12 mouse cellular contexts compared by ENCODE assay signal in genomic region chr11:60229821-60230220, GRCm38 (mm10). TPM values are rescaled to one million over a fixed set of nuclear protein-coding genes. Genes with fewer than 3 reads are reported as not detected.
A peak's percentile ranks its signal among the peaks of the same experiment; 100 is the strongest.
DNase-seq lines count a peak whose midpoint lies in the region; ATAC-seq and TF ChIP-seq lines count a peak whose summit lies in the region.
"Had no signal": no experiment of that assay in that cellular context is flagged by ENCODE, and none has a peak within 500 bp of the region (broad histone marks: within the 10 kb centered on the region; RNA-seq: fewer than 3 reads in every experiment).

No protein-coding gene starts in this region.

- ATAC-seq in midbrain, embryonic 14.5 days (ENCODE audit: low FRiP score, low TSS enrichment), result no peak
- peak; percentile 88 for ATAC-seq in kidney, postnatal 0 days (replicated peaks; ENCODE audit: low FRiP score, low read depth)
- peak; percentile 81 for ATAC-seq in stomach, embryonic 15.5 days (ENCODE audit: insufficient read depth, low FRiP score, low read depth)
- ATAC-seq in hindbrain, embryonic 16.5 days, result no peak
- no peak for ATAC-seq in midbrain, embryonic 13.5 days
- ATAC-seq: midbrain, embryonic 15.5 days had no signal

- no peak for TF ChIP-seq POLR2A in lung, adult 2 months (IDR thresholded peaks at IDR 0.05; ENCODE audit: borderline replicate concordance, extremely low read depth, low read depth, low read length)

- no peaks in the 10 kb centered on the region for H3K9me3 ChIP-seq in midbrain, embryonic 10.5 days (replicated peaks)
- H3K9me3 ChIP-seq in midbrain, embryonic 14.5 days (ENCODE audit: control insufficient read depth, low read length), result no peaks in the 10 kb centered on the region
- no peaks in the 10 kb centered on the region for H3K9me3 ChIP-seq in kidney, postnatal 0 days (replicated peaks; ENCODE audit: low read length)
- H3K9me3 ChIP-seq in stomach, embryonic 15.5 days, result no peaks in the 10 kb centered on the region
- H3K9me3 ChIP-seq in hindbrain, embryonic 16.5 days (ENCODE audit: control insufficient read depth, low read length), result no peaks in the 10 kb centered on the region
- H3K9me3 ChIP-seq in midbrain, embryonic 13.5 days, result no peaks in the 10 kb centered on the region
- H3K9me3 ChIP-seq: limb, embryonic 13.5 days; midbrain, embryonic 15.5 days had no signal

- no peak overlapping the region for H3K4me3 ChIP-seq in midbrain, embryonic 10.5 days
- H3K4me3 ChIP-seq in midbrain, embryonic 14.5 days (replicated peaks; ENCODE audit: low read depth, low read length), result no peak overlapping the region
- H3K4me3 ChIP-seq in kidney, postnatal 0 days (replicated peaks; ENCODE audit: low read depth, low read length), result no peak overlapping the region
- no peak overlapping the region for H3K4me3 ChIP-seq in lung, adult 2 months (replicated peaks; ENCODE audit: extremely low read depth, low read depth, low read length)
- no peak overlapping the region for H3K4me3 ChIP-seq in stomach, embryonic 15.5 days (replicated peaks)
- no peak overlapping the region for H3K4me3 ChIP-seq in hindbrain, embryonic 16.5 days (ENCODE audit: low read length)
- no peak overlapping the region for H3K4me3 ChIP-seq in midbrain, embryonic 13.5 days (replicated peaks)
- H3K4me3 ChIP-seq: limb, embryonic 13.5 days; midbrain, embryonic 15.5 days had no signal

- 0 out of 2 replicates have a peak overlapping the region, but pooled peaks have one; percentile 2 for H3K27ac ChIP-seq in midbrain, embryonic 10.5 days (replicated peaks)
- H3K27ac ChIP-seq in midbrain, embryonic 14.5 days (replicated peaks; ENCODE audit: low read depth, low read length), result no peak overlapping the region
- H3K27ac ChIP-seq in kidney, postnatal 0 days, result peak overlapping the region; percentile 8; the same call in 1 of the 2 replicates
- peak overlapping the region; percentile 61; the same call in 1 of the 2 replicates for H3K27ac ChIP-seq in stomach, embryonic 15.5 days
- H3K27ac ChIP-seq in hindbrain, embryonic 16.5 days (ENCODE audit: low read depth, low read length), result no peak overlapping the region
- no peak overlapping the region for H3K27ac ChIP-seq in midbrain, embryonic 13.5 days
- H3K27ac ChIP-seq: limb, embryonic 13.5 days; midbrain, embryonic 15.5 days had no signal

- no peak overlapping the region for H3K4me2 ChIP-seq in midbrain, embryonic 14.5 days (ENCODE audit: low read length)
- no peak overlapping the region for H3K4me2 ChIP-seq in kidney, postnatal 0 days (ENCODE audit: low read length)
- 0 out of 2 replicates have a peak overlapping the region, but pooled peaks have one; percentile 4 for H3K4me2 ChIP-seq in stomach, embryonic 15.5 days
- no peak overlapping the region for H3K4me2 ChIP-seq in hindbrain, embryonic 16.5 days (ENCODE audit: low read length)
- H3K4me2 ChIP-seq in midbrain, embryonic 13.5 days (replicated peaks), result no peak overlapping the region
- H3K4me2 ChIP-seq: limb, embryonic 13.5 days; midbrain, embryonic 15.5 days had no signal

- H3K36me3 ChIP-seq in midbrain, embryonic 10.5 days, result no peaks in the 10 kb centered on the region
- peaks cover 20% of the 10 kb centered on the region; the same call in 1 of the 2 replicates for H3K36me3 ChIP-seq in midbrain, embryonic 14.5 days (ENCODE audit: control insufficient read depth, insufficient read depth, low read length)
- H3K36me3 ChIP-seq in kidney, postnatal 0 days (ENCODE audit: insufficient read depth, low read length), result no peaks in the 10 kb centered on the region
- no peaks in the 10 kb centered on the region; the same call in 1 of the 2 replicates for H3K36me3 ChIP-seq in stomach, embryonic 15.5 days
- 0 out of 2 replicates have a peak, but pooled peaks cover 2% of the 10 kb centered on the region for H3K36me3 ChIP-seq in hindbrain, embryonic 16.5 days (ENCODE audit: control insufficient read depth, insufficient read depth, low read length)
- H3K36me3 ChIP-seq in midbrain, embryonic 13.5 days, result peaks cover 20% of the 10 kb centered on the region

- peaks cover 31% of the 10 kb centered on the region for H3K4me1 ChIP-seq in midbrain, embryonic 10.5 days
- H3K4me1 ChIP-seq in midbrain, embryonic 14.5 days (ENCODE audit: control insufficient read depth, insufficient read depth, low read length), result no peaks in the 10 kb centered on the region
- H3K4me1 ChIP-seq in kidney, postnatal 0 days (replicated peaks; ENCODE audit: insufficient read depth, low read length), result 0 out of 2 replicates have a peak, but pooled peaks cover 4% of the 10 kb centered on the region
- H3K4me1 ChIP-seq in lung, adult 2 months (ENCODE audit: control insufficient read depth, insufficient read depth, low read length), result no peaks in the 10 kb centered on the region; the same call in 1 of the 2 replicates
- peaks cover 9% of the 10 kb centered on the region; the same call in 1 of the 2 replicates for H3K4me1 ChIP-seq in stomach, embryonic 15.5 days
- H3K4me1 ChIP-seq in hindbrain, embryonic 16.5 days (ENCODE audit: control insufficient read depth, insufficient read depth, low read depth, low read length), result peaks cover 3% of the 10 kb centered on the region
- H3K4me1 ChIP-seq in midbrain, embryonic 13.5 days (replicated peaks), result peaks cover 23% of the 10 kb centered on the region

- no peak for TF ChIP-seq CTCF in kidney, postnatal 0 days (IDR thresholded peaks at IDR 0.05; ENCODE audit: low read depth)
- TF ChIP-seq CTCF in lung, adult 2 months (IDR thresholded peaks at IDR 0.05; ENCODE audit: insufficient read depth, low read length), result no peak

- H3K9ac ChIP-seq in midbrain, embryonic 14.5 days (replicated peaks; ENCODE audit: low read length), result no peak overlapping the region
- H3K9ac ChIP-seq in kidney, postnatal 0 days (ENCODE audit: low read depth, low read length), result no peak overlapping the region
- no peak overlapping the region for H3K9ac ChIP-seq in stomach, embryonic 15.5 days
- no peak overlapping the region for H3K9ac ChIP-seq in hindbrain, embryonic 16.5 days (ENCODE audit: low read depth, low read length)
- H3K9ac ChIP-seq in midbrain, embryonic 13.5 days (replicated peaks), result no peak overlapping the region
- H3K9ac ChIP-seq: limb, embryonic 13.5 days; midbrain, embryonic 15.5 days had no signal

- WGBS in midbrain, embryonic 10.5 days, result 76% methylated on average over 13 of the region's 13 CpGs
- 77% methylated on average over 13 of the region's 13 CpGs for WGBS in midbrain, embryonic 14.5 days
- 70% methylated on average over 13 of the region's 13 CpGs for whole genome bisulfite sequencing in kidney, postnatal 0 days
- WGBS in lung, adult 2 months, result 63% methylated on average over 13 of the region's 13 CpGs
- WGBS in stomach, embryonic 15.5 days, result 55% methylated on average over 13 of the region's 13 CpGs
- 73% methylated on average over 13 of the region's 13 CpGs for WGBS in hindbrain, embryonic 16.5 days
- 76% methylated on average over 13 of the region's 13 CpGs for WGBS in midbrain, embryonic 13.5 days

- no peaks in the 10 kb centered on the region for H3K27me3 ChIP-seq in midbrain, embryonic 10.5 days (ENCODE audit: low read depth, poor library complexity, severe bottlenecking)
- H3K27me3 ChIP-seq in midbrain, embryonic 14.5 days (ENCODE audit: control insufficient read depth, insufficient read depth, low read length), result no peaks in the 10 kb centered on the region
- H3K27me3 ChIP-seq in kidney, postnatal 0 days (ENCODE audit: insufficient read depth, low read length), result no peaks in the 10 kb centered on the region
- H3K27me3 ChIP-seq in stomach, embryonic 15.5 days (replicated peaks), result no peaks in the 10 kb centered on the region
- no peaks in the 10 kb centered on the region for H3K27me3 ChIP-seq in hindbrain, embryonic 16.5 days (replicated peaks; ENCODE audit: control insufficient read depth, insufficient read depth, low read length)
- no peaks in the 10 kb centered on the region for H3K27me3 ChIP-seq in midbrain, embryonic 13.5 days
- H3K27me3 ChIP-seq: limb, embryonic 13.5 days; midbrain, embryonic 15.5 days had no signal

- DNase-seq in midbrain, embryonic 10.5 days (ENCODE audit: low spot score), result no peak
- no peak for DNase-seq in midbrain, embryonic 14.5 days
- no peak for DNase-seq in kidney, postnatal 0 days (ENCODE audit: low spot score)
- peak; percentile 64 for DNase-seq in lung, adult 2 months
- no peak for DNase-seq in natural killer cell, adult 2 months (ENCODE audit: low spot score in 2 of 2)
- DNase-seq: layer of hippocampus, adult 9-11 months; right cerebral cortex, postnatal 14 days had no signal

RNA-seq across cellular contexts. Expression of gene Srebf1, which starts 7.4 kb away (rescaled TPM):
- polyA plus RNA-seq in midbrain, embryonic 10.5 days (2016; fragmentation: Nextera tagmentation; extraction: Ambion mirVana), result 47.0 and 51.0 TPM in 2 replicates
- 34.5 and 35.2 TPM in 2 replicates for polyA plus RNA-seq in midbrain, embryonic 14.5 days (2014; fragmentation: Nextera tagmentation; extraction: Ambion mirVana)
- polyA plus RNA-seq in kidney, postnatal 0 days (2015; fragmentation: Nextera tagmentation; extraction: Ambion mirVana), result 44.4 and 50.6 TPM in 2 replicates
- 206 and 236 TPM in 2 replicates for polyA plus RNA-seq in lung, adult 2 months (2012; rRNA removed)
- 81.5 and 83.5 TPM in 2 replicates for polyA plus RNA-seq in stomach, embryonic 15.5 days (2015; fragmentation: Nextera tagmentation; extraction: Ambion mirVana)
- polyA plus RNA-seq in hindbrain, embryonic 16.5 days (2015; fragmentation: Nextera tagmentation; extraction: Ambion mirVana), result 42.5 and 44.8 TPM in 2 replicates
- polyA plus RNA-seq in midbrain, embryonic 13.5 days (2015; fragmentation: Nextera tagmentation; extraction: Ambion mirVana), result 38.5 and 46.0 TPM in 2 replicates

Comparison
In these comparisons a context has a peak if more than half of its experiments do, and no peak if none do; other contexts are left out.
1. H3K27ac ChIP-seq: peak in midbrain, embryonic 10.5 days (single experiment), kidney, postnatal 0 days (single experiment) and stomach, embryonic 15.5 days (single experiment); none in midbrain, embryonic 14.5 days (single experiment), hindbrain, embryonic 16.5 days (single experiment) and midbrain, embryonic 13.5 days (single experiment).
2. ATAC-seq: peak in kidney, postnatal 0 days (single experiment) and stomach, embryonic 15.5 days (single experiment); none in midbrain, embryonic 14.5 days (single experiment), hindbrain, embryonic 16.5 days (single experiment) and midbrain, embryonic 13.5 days (single experiment).